Mouse (Mus musculus) WW6 (cell line): ENCODE data around the gene Ypel3.

Experiments
- DNase-seq: peaks from one replicate; pipeline ENCODE4 v3.0.0-alpha.2; 2013; ENCODE audit warnings: low read depth, low spot score

The Ypel3 gene

DNA sequence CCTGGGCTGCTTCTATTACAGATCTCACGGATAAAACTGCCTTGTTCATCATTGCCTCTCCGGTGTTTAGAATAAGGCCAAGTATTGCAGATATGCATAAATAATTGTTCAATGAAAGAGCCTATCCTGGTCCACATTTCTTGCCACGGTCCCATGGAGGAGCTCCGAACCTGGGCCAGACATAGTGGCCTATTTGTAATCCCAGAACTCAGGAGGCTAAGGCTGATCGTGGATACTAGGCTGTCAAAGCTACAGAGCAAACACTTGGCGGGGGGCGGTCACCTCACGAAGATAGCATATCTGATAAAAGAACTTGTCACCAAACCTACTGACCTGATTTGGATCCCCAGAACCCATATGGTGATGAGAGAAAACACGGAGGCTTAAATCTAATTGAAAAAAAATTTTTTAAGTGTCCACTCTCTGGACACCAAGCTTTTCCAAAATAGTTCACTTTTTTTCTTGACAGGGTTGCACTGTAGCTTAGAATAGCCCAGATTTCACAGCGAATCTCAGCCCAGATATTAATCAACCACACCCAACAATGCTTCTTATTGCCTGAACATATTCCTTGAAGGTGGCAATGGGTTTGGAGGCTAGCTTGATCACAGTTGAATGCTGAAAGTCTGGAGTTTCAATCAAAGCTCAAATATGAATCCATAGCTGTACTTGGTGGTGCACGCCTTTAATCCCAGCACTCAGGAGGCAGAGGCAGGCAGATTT, 16.1 kb downstream of the Ypel3 start:
- no peak for DNase-seq

DNA sequence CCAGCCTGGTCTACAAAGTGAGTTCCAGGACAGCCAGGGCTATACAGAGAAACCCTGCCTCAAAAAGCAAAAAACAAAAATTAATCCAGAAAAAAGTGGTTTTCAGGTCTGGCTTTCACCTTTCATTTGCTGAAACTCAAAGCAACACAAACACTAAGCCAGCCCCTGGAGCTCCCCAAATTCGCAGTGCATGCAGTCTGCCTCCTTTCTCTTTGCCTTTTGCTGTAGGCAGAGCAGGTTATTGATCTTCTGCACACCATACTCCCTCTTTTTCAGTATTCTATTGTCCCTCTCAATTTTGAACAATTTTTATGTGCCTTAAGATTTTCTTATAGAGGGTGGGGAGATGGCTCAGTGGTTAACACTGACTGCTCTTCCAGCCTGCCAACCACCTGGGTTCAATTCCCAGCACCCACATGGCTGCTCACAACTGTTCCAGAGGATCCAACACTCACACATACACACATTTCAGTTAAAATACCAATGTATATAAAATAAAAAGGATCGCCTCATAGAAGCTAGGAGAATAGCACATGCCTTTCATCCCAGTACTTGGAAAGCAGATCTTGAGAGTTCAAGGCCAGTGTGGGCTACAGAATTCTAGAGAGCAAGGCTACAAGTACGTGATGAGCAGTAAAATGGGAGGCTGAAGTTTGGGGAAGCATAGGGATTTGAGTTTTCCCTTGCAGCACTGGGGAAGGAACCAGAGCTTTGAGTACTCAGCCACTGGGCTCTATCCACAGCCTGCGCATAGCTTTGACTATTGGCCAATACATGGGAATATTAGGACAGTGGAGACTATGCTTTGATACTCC, 16.9 kb downstream of the Ypel3 start:
- DNase-seq, result no peak

DNA sequence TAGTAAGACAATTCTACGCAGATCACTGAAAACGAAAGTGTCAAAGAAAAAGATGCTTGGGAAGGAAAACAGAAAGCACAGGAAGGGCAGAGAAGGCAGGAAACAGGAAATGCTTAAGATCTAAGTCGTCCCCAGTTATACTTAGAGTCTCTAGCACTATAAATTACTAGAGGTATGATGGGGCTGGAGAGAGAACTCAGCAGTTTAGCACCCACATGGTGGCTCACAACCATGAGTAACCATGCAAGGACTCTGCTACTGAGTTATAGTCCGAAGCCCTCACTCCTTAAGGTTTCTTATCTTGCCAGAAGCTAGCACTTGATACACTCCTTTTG, 17.5 kb downstream of the Ypel3 start:
- DNase-seq, result no peak

DNA sequence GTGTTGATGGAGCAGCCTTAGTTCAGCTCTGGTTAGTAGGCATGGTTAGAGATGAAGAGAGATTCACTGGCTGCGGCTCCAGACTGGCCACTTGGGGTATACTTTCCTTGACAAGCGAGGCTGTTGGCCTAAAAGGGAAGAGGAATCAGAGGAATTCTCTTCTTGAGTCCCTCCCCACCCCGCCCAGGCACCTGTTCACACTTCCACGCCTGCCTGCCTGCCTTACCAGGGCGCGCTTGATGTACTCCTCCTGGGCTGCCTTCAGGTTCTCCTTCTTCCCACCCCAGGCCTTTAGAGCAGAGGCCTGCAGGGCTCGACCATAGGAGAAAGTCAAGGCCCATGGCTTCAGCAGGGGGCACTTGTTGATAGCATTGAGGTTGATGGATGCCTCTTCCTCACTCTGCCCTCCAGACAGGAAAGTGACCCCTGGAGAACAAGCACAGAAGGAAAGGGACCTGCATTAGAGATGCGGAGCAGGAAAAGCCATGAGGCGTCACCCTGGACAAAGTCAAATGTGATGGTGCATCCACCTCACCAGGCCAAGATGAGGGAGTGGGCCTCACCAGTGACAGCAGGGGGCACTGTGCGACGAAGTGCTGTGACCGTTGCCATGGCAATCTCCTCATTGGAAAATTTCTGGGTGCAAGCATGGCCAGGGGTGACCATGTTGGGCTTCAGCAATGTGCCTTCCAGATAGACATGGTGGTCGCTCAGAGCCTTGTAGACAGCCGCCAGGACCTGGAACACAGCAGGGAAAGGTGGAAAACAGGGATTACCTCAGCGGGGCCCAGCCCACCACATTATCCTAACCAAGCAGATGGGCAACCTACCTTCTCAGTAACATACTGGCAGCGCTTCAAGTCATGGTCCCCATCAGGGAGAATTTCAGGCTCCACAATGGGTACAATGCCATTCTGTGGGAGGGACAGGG, 18.9 kb downstream of the Ypel3 start:
- no peak for DNase-seq

DNA sequence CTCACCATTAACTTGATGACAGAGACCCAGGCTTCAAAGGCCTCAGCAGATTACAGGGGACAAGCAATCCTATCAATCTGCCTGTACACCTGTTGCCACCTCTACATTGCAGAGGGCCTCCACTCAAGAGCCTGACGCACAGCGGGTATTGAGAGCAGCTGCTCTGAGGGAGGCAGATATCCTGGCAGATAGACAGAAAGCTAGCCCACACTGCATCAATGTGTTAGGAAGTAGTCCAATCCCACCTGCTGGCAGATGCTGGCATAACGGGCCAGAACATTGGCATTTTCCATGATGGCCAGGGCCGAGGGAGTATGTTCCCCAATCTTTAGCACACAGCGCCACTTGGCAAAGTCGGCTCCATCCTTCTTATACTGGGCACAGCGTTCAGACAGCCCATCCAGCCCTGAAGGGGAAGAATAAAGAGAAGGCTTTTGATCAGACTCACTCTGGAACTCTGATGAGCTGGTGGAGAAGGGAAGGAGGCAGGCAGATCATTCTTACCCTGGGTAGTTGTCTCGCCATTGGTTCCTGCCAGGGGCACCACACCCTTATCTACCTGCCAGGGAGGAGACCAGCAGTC, 19.7 kb downstream of the Ypel3 start:
- DNase-seq, result no peak

DNA sequence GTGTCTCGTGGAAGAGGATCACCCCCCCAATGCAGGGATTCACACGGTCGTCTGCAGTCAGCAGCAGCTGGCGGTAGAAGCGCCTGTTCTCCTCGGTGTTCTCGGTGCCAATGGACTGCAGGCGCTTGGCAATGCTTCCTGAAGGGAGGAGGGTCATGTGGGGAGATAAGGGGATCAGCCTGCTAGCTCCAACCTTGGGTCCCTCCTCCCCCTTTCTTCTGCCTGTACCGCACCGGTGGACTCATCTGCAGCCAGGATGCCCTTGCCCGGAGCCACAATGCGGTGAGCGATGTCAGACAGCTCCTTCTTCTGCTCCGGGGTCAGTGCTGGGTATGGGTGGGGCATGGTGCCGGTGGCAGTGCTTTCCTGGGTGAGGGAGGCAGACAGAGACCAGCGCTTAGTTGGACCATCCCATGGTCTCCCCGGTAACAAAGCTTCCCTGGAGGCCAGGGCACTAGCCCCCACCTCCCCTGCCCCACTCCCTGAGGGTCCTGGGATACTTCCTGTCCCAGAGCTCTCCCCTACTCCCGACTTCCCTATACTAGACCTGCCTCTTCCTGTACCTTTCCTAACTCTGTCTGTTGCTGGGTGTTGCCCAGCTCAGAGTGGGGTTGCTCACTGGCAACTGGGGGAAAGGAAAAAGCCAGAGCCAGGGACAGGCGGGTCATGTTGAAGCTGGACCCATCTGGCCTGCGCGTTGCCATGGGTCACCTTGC, 20.8 kb downstream of the Ypel3 start, which contains the start of gene Fam57b:
Gene Fam57b (plus strand): TSS at position 258 of the 716 bp plus-strand sequence.
- no peak for DNase-seq

DNA sequence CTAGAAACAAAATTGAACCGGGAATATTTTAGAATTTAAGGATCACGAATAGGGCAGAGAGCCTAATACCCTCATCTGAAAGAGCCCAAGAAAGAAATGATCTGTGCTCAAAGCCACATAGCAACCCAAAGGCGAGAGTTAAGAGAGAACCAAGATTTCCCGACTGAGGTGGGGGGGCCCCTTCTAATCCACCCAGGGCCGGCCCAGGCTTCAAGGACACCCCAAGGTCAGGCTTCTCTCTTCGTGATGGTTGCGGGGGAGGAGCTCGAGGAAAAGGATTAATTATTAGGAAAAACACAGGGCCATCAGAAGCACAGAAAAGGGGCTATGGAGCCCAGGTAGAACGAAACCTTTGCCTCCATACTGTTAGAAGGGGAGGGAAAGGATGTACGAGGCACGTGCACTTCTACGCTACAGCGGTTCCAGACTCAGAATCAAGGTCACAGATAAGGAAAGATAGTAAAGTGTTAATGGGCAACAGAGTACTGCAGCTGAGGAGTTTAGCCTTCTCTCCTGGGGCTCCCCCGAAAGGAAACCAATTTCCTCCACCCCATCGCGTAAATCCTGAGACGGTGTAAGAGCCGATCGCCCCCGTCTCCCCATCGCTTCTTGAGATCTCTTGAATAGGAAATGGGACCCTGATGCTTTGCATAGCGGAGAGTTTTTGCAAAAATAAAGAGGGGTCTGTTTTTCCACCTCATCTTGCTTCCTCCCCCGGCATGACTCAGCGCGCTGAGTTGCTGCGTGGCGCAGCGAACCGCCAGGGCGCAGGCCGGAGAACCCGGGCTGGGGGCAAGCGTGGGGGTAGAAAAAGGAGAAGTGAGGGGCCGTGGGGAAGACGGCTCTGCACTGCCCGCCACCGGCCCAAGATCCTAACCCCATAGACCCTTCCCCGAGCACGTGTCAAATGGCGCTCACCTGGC, 21.6 kb downstream of the Ypel3 start:
- DNase-seq, result no peak

DNA sequence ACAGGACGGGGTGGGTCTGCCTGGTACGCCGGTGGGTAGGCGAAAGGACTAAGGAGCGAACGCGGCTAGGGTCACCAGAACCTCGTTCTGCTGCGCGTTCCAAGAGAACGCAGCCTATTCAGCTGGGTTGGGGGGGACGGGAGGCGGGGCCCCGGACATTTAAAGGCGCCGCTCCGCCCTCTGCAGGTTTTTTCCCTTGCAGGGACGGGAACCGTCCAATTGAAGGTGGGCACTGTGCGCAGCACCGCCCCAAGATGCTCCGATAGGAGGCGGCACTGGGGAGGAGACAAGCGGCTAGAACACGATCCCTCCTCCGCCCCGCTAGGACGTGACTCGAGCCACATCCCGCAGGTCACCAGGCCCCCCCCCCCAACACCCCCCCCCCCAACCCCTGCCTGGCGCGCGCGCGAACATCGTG, 22.3 kb downstream of the Ypel3 start:
- DNase-seq, result peak; percentile 92

DNA sequence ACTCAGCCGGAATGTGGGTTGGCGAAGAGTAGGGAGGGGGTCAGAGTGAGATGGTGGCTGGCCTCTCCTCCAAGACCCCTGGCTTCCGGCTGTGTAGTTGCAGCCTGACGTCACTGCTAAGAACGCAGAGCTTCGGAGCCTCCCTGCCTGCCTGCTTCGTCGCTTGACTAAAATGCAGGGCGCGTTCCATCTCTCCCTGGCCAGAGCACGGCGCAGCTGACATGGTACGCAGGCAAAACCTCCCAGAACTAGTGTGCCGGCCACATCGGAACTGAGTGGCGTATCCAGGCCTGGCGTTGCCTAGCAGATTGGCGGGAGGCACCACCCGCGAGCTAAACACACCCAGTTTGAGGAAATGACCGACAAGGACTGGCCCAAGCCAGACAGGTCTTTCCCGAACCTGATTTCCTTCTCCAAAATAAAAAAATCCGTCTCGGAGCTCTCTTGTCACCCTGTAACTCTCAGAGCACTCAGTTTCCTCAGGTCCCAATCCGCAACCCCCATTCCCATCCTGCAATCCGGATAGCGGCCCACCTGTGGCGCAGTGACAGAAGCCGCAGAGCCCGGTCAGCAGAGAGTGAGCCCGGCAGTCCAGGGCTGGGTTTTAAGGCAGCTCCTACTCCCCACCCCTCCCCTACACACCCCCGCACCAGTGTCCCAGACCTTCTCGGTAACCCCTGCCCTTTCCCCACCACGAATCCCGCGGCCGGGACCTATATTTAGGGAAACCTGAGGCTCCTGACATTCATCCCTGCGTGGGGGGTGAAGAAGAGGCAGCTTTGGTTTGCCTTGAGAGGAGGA, 22.9 kb downstream of the Ypel3 start:
- peak; percentile 75 for DNase-seq

DNA sequence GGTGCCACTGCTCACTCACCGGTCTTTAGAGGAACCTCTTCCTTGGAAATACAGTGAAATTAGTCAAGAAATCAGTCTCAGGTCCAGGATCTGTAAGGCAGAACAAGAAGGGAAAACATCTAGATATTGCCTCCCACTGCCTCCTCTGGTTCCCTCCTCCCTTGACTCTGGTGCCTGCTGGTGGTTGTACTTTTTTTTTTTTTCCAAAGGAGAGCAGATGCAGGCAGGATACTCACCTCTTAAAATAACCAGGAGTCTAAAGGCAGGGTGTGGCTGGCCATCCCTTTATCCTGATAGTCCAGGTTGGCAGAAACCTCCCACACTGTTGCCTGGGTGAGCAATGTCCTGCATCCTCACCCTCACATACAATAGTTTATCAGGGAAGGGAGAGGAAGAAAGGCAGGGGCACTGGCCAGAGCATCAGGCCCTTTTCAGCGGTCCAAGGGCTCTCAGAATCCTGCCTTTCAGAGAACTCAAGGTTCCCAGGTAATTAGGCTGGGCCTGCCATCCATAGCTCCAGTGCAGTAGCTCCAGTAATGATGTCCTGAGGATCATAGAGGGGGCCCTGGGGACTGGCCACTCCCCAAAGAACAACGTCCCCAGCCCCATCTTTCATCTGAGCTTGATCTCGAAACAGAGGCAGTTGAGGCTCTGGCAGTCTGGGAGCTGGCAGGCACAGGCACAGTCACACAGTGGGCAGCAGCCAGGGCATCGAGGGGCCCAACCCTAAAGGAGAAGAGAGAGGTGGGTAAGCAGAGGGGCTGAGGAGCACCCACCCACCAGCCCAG, 23.7 kb downstream of the Ypel3 start:
- no peak for DNase-seq

DNA sequence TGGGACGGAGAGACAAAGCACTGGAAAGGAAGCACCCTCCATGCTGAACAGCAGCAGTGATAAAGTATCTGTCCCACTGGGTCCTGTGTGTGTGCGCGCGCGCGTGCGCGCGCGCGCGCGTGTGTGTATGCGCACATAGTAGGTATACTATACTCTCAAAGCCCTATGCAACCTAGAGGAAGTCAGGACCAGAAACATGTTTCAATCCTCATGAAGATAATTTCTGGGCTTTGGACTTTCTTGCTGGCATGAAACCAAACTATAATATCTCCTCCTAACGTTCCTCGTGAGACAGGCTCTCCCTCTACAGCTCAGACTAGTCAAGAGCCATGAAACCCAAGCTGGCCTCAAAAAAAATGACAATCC, 24.3 kb downstream of the Ypel3 start:
- DNase-seq, result no peak

DNA sequence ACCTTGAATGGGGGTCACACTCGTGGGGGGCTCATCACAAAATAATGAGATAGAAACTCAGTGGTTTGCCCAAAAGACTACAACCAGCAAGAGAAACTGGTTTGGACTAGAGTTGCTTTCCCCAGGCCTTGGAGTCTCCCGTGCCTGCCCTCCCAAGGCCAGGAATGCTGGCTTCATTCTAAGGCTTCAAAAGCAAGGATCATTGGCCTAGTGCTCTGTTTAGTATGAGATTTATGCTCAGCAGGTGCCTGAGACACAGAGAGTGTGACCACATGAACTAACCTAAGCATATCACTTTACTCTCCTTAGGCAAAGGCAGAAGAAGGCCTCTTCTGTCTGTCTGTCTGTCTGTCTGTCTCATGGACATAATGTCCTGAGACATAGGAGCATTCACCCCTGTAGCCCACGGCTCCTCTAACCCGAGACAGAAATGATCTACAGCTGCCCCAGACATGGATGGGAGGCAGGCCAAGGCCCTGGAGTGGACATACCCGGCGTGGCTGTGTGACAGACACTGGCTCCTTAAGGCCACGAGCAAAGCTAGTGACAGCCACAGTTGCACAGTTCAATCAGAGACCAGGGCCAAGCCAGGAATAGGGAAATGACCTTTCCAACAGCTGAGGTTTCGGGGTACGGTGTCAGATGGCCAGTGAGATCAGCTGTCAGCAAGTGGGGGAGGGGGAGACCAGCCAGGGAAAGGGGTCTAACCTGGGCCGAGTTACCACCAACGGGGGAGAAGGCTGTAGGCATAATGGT, 25.6 kb downstream of the Ypel3 start:
- DNase-seq, result no peak

DNA sequence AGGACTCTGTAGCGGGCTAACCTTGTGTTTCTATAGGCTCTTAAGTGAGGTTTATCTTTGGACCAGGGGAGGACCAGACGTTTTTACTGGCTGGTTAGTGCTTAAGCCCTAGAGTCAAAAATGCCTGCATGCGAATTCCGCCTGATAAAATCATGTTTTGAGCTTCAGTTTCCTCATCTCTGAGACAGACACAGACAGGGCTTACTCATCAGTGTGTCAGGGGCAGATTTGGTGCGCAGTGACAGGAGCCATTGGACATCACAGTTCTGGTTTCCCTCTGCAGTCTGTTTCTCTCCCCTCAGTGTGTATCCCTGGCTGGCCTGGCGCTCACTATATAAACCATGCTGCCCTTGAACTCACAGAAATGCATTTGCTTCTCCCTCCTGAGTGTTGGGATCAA, 26.4 kb downstream of the Ypel3 start:
- no peak for DNase-seq

DNA sequence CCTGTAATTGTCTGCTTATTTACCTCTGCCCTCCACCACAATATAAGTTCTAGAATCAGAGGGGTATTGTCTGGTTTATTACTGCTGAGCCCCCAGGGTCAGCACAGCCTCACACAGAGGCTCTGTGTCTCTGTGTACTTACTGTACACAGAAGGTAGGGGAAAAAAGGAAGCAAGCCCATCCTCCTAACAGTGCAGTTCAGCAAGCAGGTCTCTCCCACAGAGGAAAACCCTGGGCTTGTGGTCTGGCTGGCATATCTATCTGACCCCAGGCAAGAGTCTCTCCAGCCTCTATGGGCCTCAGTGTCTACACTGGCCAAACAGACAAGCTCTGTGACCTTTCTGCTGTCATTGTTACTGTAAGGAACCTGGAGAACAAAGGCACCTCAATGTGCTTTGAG, 27.0 kb downstream of the Ypel3 start:
- DNase-seq, result no peak

DNA sequence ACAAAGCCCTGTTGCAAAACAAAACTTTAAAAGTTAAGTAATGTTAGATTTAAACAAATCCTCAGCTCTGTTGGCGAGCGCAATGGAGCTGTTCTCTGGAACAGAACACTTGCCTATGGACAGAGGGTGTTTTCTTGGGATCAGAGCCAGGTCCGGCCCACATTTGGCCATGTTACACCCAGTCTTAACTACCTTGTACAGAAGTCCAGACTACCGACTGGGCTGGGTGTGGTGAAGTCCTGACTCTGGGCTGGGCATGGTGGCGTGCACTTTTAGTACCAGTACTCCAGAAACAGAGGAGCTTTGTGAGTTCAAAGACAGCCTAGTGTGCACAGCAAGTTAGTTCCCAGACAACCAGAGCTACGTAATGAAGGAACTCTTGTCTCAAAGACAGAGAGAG, 30.2 kb downstream of the Ypel3 start:
- DNase-seq, result no peak

DNA sequence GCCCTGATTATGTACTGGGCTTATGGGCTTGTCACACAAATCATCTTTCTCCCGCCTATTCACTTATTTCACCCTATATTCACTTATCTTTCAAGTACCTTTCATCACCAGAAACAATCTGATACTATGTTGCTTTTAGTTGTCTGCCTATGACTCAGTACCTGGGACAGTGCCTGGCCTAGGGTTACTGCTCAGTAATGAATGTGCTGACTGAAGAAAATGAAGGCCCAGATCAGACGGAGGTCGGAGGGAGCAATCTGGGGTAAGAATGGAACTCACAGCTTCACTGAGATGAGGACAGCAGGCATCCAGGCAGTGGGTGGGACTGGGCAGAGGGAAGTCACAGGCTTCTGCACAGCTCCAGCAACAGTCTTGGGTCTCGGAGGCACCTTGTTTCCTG, 30.6 kb downstream of the Ypel3 start:
- DNase-seq, result no peak

DNA sequence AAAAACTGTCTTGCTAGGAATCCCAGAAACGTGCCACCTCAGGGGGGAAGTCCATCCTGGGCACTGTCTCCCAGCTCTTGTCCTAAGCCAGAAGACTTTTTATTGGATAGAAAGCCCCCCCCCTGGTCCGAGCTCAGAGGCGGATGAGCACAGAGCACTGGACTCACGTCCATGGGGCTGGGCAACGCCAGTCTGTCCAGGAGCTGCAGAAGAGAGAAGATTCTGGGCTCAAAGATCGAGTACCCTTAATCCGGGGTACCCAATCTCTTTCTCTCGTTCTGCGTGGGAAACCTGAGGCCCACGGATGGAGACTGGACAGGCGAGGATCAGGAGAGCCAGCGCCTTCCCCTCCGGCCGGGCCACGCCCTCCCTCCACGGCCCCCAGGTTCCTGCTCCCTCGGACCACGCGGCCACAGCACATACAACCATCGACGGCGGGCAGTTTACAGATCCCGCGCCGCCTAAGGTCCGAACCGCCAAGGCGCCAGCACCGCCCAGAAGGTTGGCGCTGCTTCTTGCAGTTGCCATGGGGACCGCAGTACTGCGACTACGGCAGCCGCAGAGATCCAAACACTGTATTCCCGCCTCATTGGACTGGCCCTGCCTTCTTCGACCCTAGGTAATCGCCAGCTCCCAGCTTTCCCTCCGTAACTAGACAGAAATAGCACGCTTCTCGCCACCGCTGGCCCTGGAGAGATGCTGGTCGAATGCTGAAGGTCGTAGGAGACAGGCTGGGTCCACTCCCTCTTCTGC, 32.1 kb downstream of the Ypel3 start:
- DNase-seq, result peak; percentile 68
